Mouse (Mus musculus): Measurements from ENCODE around the gene Duox1. TPM values are rescaled to one million over a fixed set of nuclear protein-coding genes. Genes with fewer than 3 reads are reported as not detected.
A peak's percentile ranks its signal among the peaks of the same experiment; 100 is the strongest.

Duox1 gene
- polyA plus RNA-seq, 1 experiment from 2014 or later, result 0.07 TPM

DNA sequence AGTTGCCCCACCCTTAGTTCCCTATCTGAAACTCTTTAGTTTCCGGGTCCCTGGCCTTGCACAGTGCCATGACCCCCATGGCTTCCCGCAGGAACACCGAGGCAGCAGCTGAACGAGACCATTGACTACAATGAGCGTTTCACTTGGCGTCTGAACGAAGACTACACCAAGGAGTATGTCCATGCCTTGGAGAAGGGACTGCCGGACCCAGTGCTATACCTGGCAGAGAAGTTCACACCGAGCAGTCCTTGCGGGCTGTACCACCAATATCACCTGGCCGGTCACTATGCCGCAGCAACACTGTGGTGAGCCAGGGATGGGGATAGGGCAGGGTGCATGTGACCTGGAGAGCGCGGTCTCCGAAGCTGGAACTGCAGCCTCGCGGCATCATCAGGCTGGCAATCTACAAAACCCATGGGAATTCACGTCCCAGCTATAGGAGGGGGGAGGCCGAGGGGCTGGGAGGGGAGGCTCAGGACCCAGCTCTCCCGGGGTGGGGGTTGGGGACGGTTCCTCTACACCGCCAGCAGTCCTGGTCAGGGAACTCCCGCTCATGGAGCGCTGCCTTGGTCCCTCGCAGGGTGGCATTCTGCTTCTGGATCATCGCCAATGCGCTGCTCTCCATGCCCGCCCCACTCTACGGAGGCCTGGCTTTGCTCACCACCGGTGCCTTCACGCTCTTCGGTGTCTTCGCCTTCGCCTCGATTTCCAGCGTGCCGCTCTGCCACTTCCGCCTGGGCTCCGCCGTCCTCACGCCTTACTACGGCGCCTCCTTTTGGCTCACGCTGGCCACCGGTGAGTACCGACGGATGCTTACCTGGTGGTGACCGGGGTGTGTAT, 14.2 kb upstream of the Duox1 start:
- Histone ChIP-seq H3K36me3 (replicated peaks) (no peaks in the 10 kb centered on the region), H3K9me3 (no peaks in the 10 kb centered on the region), H3K4me1 (peaks cover 45% of the 10 kb centered on the region), H3K4me3 (peak overlapping the region; percentile 55), H3K27ac (replicated peaks) (no peak overlapping the region), H3K27me3 (replicated peaks; ENCODE audit: low read depth, poor library complexity, severe bottlenecking) (peaks cover 100% of the 10 kb centered on the region)
- peak; percentile 59 for DNase-seq (ENCODE audit: low spot score)
- 1% methylated on average over 48 of the region's 48 CpGs for WGBS

DNA sequence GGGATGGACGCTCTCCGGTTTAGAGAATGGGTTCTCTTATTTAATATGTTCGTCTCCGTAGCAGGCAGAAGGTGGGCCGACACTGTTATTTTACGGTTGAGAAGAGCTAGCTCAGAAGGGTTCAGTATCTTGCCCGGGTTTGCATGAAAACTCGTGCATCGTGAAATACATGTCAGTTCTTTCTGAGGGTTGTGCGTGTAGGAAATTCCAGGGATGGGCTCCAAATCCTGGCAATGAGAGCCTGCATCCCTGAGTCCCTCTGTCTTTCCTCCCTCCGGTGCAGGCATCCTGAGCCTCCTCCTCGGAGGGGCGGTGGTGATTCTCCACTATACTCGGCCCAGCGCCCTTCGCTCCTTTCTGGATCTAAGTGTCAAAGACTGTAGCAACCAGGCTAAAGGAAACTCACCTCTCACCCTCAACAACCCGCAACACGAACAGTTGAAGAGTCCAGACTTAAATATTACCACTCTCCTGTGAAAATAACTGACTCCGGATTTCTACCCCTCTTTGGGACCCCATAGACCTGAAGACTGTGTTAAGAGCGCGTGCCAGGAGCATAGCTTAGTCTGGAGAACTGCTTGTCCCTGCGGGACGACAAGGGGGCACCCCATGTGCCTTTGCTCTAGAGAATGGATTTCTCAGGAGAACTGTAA, 13.4 kb upstream of the Duox1 start:
- no peaks in the 10 kb centered on the region for H3K36me3 ChIP-seq (replicated peaks)
- DNase-seq (ENCODE audit: low spot score), result peak; percentile 31
- H3K27ac ChIP-seq (replicated peaks), result no peak overlapping the region
- peak overlapping the region; percentile 55 for H3K4me3 ChIP-seq
- peaks cover 100% of the 10 kb centered on the region for H3K27me3 ChIP-seq (replicated peaks; ENCODE audit: low read depth, poor library complexity, severe bottlenecking)
- H3K9me3 ChIP-seq, result no peaks in the 10 kb centered on the region
- H3K4me1 ChIP-seq, result peaks cover 41% of the 10 kb centered on the region
- 7% methylated on average over 23 of the region's 23 CpGs for WGBS

DNA sequence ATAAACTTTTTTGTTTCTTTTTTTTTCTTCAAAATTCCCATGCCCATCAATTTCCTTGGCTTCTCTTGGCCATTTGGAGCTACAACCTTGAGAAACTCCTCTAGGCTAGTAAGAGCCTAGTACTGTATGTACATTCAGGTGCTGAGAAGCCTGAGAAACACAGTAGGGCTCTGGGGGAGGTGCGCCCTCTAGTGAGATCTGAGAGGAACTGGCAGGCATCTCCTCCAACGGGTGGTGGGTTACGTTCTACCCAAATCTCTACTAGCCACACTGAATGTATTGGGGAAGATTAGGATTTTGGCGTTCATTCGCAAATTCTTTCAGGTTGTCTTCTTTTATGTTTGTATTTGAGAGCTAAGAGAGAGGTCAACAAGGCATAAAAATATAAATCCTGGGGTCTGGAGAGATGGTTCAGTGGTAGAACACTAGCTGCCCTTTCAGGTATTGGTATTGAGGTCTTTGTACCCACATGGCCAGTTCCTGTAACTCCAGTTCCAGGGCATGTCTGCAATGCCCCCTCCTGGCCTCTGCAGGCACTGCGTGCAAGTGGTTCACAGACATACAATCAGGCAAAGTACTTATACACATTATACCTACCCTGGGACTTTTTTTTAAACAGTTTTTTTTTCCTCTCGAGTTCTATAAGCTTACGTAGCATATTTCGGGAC, 12.8 kb upstream of the Duox1 start:
- no peaks in the 10 kb centered on the region for H3K9me3 ChIP-seq
- H3K36me3 ChIP-seq (replicated peaks), result no peaks in the 10 kb centered on the region
- no peak overlapping the region for H3K4me3 ChIP-seq
- peaks cover 100% of the 10 kb centered on the region for H3K27me3 ChIP-seq (replicated peaks; ENCODE audit: low read depth, poor library complexity, severe bottlenecking)
- 14% methylated on average over 9 of the region's 9 CpGs for WGBS
- peak; percentile 79 for DNase-seq (ENCODE audit: low spot score)
- no peak overlapping the region for H3K27ac ChIP-seq (replicated peaks)
- H3K4me1 ChIP-seq, result peaks cover 34% of the 10 kb centered on the region

DNA sequence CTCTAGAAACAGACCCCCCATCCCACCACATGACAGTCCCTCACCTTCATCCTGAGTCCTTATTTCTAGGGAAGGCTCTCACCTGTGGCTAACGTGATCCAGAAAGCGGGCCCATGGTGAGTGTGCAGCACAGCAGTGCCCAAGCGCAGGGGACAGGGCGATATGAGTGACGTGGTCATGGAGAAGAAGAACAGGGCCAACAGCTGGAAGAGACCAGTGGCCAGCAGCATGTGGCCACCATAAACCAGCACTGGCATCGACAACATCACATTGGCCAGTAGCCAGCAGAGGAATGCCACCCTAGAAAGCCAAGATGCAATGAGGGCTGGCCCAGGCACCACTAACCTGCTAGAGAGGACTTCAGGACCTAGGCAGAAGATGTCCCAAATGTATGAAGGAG, 10.9 kb upstream of the Duox1 start:
- 91% methylated on average over 6 of the region's 6 CpGs for WGBS
- H3K4me1 ChIP-seq, result peaks cover 18% of the 10 kb centered on the region
- H3K27me3 ChIP-seq (replicated peaks; ENCODE audit: low read depth, poor library complexity, severe bottlenecking), result peaks cover 100% of the 10 kb centered on the region
- no peak overlapping the region for H3K27ac ChIP-seq (replicated peaks)
- no peak overlapping the region for H3K4me3 ChIP-seq
- H3K9me3 ChIP-seq, result no peaks in the 10 kb centered on the region
- no peaks in the 10 kb centered on the region for H3K36me3 ChIP-seq (replicated peaks)
- DNase-seq (ENCODE audit: low spot score), result no peak

DNA sequence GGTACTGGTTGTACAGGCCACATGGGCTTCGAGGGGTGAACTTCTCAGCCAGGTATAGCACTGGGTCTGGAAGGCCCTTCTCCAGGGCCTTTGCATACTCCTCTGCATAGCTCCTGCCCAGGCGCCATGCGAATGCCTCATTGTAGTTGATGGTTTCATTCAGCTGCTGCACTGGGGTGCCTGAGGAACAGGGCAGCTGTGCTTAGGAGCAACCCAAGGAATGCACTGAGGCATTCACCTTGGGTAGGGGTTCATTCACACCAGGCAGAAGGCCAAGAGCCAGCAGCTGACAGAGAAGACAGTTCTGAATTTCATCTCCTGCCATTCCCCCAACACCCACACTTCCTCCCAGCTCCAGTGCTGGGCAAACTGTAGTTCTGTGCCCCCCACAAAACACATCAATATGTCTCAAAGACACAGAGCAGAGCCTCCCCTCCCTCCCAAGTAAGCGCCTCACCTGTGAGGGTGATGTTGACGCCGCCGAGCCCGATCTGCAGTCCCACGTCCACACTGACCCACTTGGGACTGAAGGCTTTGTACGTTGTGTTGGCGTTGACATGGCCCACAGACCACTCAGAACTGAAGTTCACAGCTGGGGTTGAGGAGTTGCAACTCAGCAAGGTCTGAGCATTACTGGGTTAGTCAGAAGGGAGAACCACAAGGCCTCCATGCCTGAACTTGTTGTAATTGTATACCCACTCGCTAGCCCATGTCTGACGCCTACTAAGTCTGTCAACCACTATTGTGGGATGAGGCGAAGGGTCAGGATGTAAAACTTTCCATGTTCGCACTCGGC, 10.2 kb upstream of the Duox1 start:
- no peaks in the 10 kb centered on the region for H3K36me3 ChIP-seq (replicated peaks)
- no peak for DNase-seq (ENCODE audit: low spot score)
- H3K4me3 ChIP-seq, result no peak overlapping the region
- no peak overlapping the region for H3K27ac ChIP-seq (replicated peaks)
- 84% methylated on average over 16 of the region's 16 CpGs for WGBS
- H3K9me3 ChIP-seq, result no peaks in the 10 kb centered on the region
- H3K27me3 ChIP-seq (replicated peaks; ENCODE audit: low read depth, poor library complexity, severe bottlenecking), result peaks cover 100% of the 10 kb centered on the region
- peaks cover 15% of the 10 kb centered on the region for H3K4me1 ChIP-seq

DNA sequence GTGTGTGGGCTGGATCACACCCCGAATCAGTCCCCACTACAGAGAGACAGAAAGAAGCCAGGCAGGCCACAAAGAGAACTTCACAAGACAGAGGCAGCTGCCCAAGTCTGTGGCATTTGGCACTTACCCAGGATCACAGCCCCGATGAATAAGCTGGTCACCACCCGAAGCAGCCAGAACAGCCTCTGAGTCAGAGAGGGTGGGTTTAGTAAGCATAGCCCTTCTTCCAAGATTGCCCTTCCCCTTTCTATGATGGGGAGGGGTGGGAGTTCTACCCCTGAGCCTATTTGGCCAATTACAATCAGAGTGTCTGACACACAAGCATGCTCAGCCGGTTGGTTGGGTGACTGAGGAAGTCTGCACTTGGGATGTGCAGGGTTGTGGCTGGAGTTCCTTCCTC, 9.3 kb upstream of the Duox1 start:
- WGBS, result 68% methylated on average over 4 of the region's 4 CpGs

DNA sequence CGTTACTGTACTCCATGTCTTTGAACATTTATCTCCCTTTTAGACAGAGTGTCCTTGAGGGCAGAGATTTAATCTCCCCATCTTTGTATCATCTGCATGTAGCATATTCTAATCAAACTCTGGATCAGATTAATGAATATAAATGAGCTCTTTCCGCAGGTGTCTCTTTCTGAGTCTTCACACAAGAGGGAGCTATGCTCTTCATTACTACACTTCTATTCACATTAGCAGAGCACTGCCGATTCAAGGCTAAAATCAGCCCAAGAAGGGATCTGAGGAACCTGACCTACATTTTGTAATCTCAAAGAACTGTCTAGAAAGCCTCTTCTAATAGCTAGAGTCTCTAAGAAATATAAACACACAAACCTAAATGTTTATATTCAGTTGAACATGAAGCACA, 5.8 kb upstream of the Duox1 start:
- peaks cover 12% of the 10 kb centered on the region for H3K4me1 ChIP-seq
- no peak overlapping the region for H3K27ac ChIP-seq (replicated peaks)
- peaks cover 100% of the 10 kb centered on the region for H3K27me3 ChIP-seq (replicated peaks; ENCODE audit: low read depth, poor library complexity, severe bottlenecking)
- 51% methylated on average over 3 of the region's 3 CpGs for WGBS
- no peak overlapping the region for H3K4me3 ChIP-seq
- DNase-seq (ENCODE audit: low spot score), result no peak
- H3K9me3 ChIP-seq, result no peaks in the 10 kb centered on the region
- no peaks in the 10 kb centered on the region for H3K36me3 ChIP-seq (replicated peaks)

More for the DNA sequence above, 9.3 kb upstream of the Duox1 start:
- H3K4me3 ChIP-seq, result no peak overlapping the region
- peaks cover 11% of the 10 kb centered on the region for H3K4me1 ChIP-seq
- H3K9me3 ChIP-seq, result no peaks in the 10 kb centered on the region
- no peak overlapping the region for H3K27ac ChIP-seq (replicated peaks)
- no peaks in the 10 kb centered on the region for H3K36me3 ChIP-seq (replicated peaks)
- H3K27me3 ChIP-seq (replicated peaks; ENCODE audit: low read depth, poor library complexity, severe bottlenecking), result peaks cover 100% of the 10 kb centered on the region
- DNase-seq (ENCODE audit: low spot score), result no peak

DNA sequence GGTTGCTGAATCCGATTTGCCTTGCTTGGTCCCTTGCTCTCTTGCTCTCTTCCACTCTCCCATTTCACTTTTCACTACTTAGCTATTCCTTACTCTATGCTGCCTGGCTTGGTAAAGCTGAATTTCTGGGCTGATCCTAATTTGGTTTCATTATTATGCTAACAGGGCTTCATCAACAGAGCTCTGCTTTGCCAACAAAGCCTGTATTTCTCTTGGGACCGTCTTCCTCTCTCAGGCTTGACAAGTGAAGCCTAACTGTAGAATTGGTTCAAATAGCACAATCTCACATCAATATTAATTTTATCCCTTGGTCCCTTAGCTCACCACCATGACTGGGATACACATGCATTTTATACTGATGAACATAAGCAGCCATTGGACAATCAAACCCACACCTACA, 3.9 kb upstream of the Duox1 start:
- no peak overlapping the region for H3K4me3 ChIP-seq
- no peak for DNase-seq (ENCODE audit: low spot score)
- no peaks in the 10 kb centered on the region for H3K9me3 ChIP-seq
- 57% methylated on average over 2 of the region's 2 CpGs for WGBS
- peaks cover 98% of the 10 kb centered on the region for H3K27me3 ChIP-seq (replicated peaks; ENCODE audit: low read depth, poor library complexity, severe bottlenecking)
- no peaks in the 10 kb centered on the region for H3K36me3 ChIP-seq (replicated peaks)
- peaks cover 12% of the 10 kb centered on the region for H3K4me1 ChIP-seq
- no peak overlapping the region for H3K27ac ChIP-seq (replicated peaks)

DNA sequence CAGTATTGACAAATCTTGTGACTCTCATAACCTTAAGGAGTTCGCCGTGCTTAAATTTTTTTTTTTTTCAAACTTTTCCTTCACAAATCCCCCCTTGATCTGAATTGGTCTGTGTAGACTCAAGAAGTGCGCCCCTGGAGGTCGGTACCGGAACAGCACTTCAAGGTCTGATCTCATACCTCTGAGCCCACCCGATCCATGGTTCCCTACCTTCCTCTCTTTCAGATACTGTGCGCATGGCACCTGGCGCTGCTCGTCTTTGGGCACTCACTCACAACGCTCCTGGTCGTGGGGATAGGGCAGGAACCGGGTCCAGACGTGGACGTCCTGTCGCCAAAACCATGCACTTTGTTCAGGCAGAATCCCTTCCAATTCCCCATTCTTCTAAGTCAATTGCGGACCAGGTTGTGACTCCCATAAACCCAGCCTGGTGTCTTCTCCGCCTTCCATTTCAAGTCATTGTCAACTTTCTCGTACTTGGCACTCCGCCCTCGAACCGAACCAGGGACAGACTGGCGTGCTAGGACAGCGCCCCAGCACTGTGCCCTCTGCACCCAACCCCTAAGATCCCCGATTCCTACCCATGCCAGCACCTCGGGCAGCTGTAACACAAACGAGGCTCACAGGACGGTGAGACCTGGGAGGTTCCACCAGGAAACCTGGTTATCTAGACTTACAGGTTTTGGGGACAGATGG, 2.6 kb upstream of the Duox1 start:
- DNase-seq (ENCODE audit: low spot score), result peak; percentile 84
- Histone ChIP-seq H3K36me3 (replicated peaks) (no peaks in the 10 kb centered on the region), H3K4me3 (peak overlapping the region; percentile 48), H3K27me3 (replicated peaks; ENCODE audit: low read depth, poor library complexity, severe bottlenecking) (peaks cover 92% of the 10 kb centered on the region), H3K9me3 (no peaks in the 10 kb centered on the region), H3K4me1 (peaks cover 12% of the 10 kb centered on the region), H3K27ac (replicated peaks) (no peak overlapping the region)
- WGBS, result 3% methylated on average over 27 of the region's 27 CpGs

DNA sequence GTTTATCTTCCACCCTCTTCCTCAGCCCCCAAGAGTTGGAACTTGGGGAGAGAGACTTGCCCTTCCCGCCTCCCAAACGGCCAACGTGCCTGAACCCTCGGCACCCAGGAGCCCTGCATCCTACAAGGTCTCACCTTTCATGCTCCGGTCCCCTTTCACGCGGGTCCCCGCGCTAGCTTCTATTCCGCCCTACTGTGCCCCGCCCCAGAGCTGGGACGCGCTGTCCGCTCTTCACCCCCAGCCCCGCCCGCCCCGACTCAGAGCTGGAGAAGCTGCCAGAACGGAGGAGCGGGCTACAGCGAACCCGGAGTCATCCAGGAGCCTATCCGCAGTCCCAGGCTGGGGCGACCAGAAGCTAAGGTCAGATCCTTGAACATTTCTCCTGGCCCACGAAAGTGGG, 1.9 kb upstream of the Duox1 start, which contains the start of gene Duoxa1:
TSS of gene Duoxa1 (minus strand) at position 195 of the 400 bp plus-strand sequence.
- H3K4me3 ChIP-seq, result peak within 1 kb of the TSS; percentile 48
- 2% methylated on average over 24 of the region's 24 CpGs for WGBS

DNA sequence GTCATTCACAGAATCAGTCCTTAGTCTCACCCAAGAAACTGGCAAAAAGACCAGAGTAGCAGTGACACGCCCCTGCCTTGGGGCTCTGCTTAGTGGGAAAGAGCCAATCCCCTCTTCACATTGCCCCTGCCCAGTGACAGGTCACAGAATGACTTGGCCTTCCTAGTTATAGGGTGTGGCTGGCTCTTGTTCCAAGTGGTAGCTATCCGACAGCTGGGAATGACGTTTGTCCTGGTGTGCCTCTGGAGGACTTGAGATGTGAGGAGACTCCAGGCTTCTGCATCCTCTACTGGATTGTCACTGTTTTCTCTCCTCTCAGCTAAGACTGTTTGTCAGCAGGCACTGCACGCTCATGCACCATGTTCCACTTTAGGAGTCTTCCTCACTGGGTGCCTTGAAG, 1.9 kb downstream of the Duox1 start:
- Histone ChIP-seq H3K27ac (replicated peaks) (no peak overlapping the region), H3K27me3 (replicated peaks; ENCODE audit: low read depth, poor library complexity, severe bottlenecking) (peaks cover 55% of the 10 kb centered on the region), H3K36me3 (replicated peaks) (no peaks in the 10 kb centered on the region), H3K4me1 (peaks cover 12% of the 10 kb centered on the region), H3K9me3 (no peaks in the 10 kb centered on the region), H3K4me3 (no peak overlapping the region)
- WGBS, result 71% methylated on average over 4 of the region's 4 CpGs
- no peak for DNase-seq (ENCODE audit: low spot score)

More for the DNA sequence above, 1.9 kb upstream of the Duox1 start, which contains the start of gene Duoxa1:
- Histone ChIP-seq H3K27ac (replicated peaks) (no peak within 1 kb of the TSS), H3K9me3 (no peaks in the 10 kb centered on the region), H3K27me3 (replicated peaks; ENCODE audit: low read depth, poor library complexity, severe bottlenecking) (peaks cover 92% of the 10 kb centered on the region), H3K4me1 (peaks cover 12% of the 10 kb centered on the region), H3K36me3 (replicated peaks) (no peaks in the 10 kb centered on the region)
- peak; percentile 38 for DNase-seq (ENCODE audit: low spot score)

All from embryonic facial prominence, embryonic 10.5 days (tissue).